Mouse (Mus musculus): ENCODE measurements at regions not wholly inside any gene's neighbourhood (a gene's known extent, or its start where the extent isn't known, plus 50 kb on each side); places are given as distances from the start of the nearest gene placed in this dataset.

- WGBS: 75% methylated on average over 6 of the region's 6 CpGs
- no peaks in the 10 kb centered on the region for H3K27me3 ChIP-seq (ENCODE audit: poor library complexity, severe bottlenecking)
- peaks cover 16% of the 10 kb centered on the region for H3K4me1 ChIP-seq
- H3K9me3 ChIP-seq: no peaks in the 10 kb centered on the region
- H3K27ac ChIP-seq: no peak overlapping the region
- no peaks in the 10 kb centered on the region for H3K36me3 ChIP-seq (replicated peaks)
- no peak overlapping the region for H3K4me3 ChIP-seq
- DNase-seq (ENCODE audit: extremely low spot score, low spot score): no peak
Observed at GRCm38 (mm10) chr17:14468754-14469488, 189.6 kb downstream of the Smoc2 start.

- WGBS: 84% methylated on average over 8 of the region's 8 CpGs
- H3K9me3 ChIP-seq: no peaks in the 10 kb centered on the region
- H3K4me1 ChIP-seq: peaks cover 17% of the 10 kb centered on the region
- peak overlapping the region; percentile 62; the same call in 1 of the 2 replicates for H3K27ac ChIP-seq
- H3K4me3 ChIP-seq: no peak overlapping the region
- no peak for DNase-seq (ENCODE audit: extremely low spot score, low spot score)
- no peaks in the 10 kb centered on the region for H3K36me3 ChIP-seq (replicated peaks)
- no peaks in the 10 kb centered on the region for H3K27me3 ChIP-seq (ENCODE audit: poor library complexity, severe bottlenecking)
Observed at GRCm38 (mm10) chr17:14455251-14455743, 176.0 kb downstream of the Smoc2 start.

Data from forebrain, embryonic 10.5 days (tissue).